Mouse (Mus musculus) regulatory T cell (primary cell): ENCODE data around the gene Zranb2.

Experiments used
- in situ Hi-C: fragments of 300-600 bp; cut with MboI, MseI; formaldehyde crosslinking; loops from one replicate; pipeline ENCODE4 v1.15.1; 2025; ENCODE audit warnings: high pct_unique_total_duplicates

The Zranb2 gene

GRCm38 (mm10) chr3:157533964-157534785, at the start of gene Zranb2:
Gene Zranb2 (plus strand): TSS chr3:157534160.
- in situ Hi-C loops = no loop called here

GRCm38 (mm10) chr3:157492043-157492442, 41.9 kb upstream of the Zranb2 start:
- in situ Hi-C loops = no loop called here

- in situ Hi-C loops = no loop called here
These were observed 31.7 kb upstream of the Zranb2 start for GRCm38 (mm10) chr3:157502216-157502615.

- in situ Hi-C loops = no loop called here
These were observed 19.7 kb upstream of the Zranb2 start for GRCm38 (mm10) chr3:157514116-157514796.

GRCm38 (mm10) chr3:157516471-157516870, 17.5 kb upstream of the Zranb2 start:
- in situ Hi-C loops = no loop called here

DNA sequence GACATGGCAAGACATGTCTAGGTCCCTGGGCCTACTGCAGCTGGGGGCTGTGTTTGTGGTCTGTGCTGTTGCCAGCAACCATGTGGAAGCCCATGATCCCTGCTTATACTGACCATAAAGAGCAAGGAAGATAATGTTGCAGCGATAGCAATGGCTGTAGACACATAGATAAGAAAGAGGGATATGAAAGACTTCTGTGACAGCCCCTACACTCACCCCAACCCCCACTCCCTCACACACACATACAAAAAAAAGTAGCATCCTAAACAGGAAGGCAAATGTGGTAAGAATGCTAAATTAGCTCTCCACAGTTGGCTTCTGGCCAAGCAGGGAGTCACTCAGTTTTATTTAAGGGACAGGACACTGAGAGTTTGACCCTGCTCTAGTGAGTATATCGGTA, 16.0 kb upstream of the Zranb2 start:
- in situ Hi-C loops = no loop called here

- in situ Hi-C loops = no loop called here
These were observed 13.5 kb upstream of the Zranb2 start for GRCm38 (mm10) chr3:157520433-157520832.

DNA sequence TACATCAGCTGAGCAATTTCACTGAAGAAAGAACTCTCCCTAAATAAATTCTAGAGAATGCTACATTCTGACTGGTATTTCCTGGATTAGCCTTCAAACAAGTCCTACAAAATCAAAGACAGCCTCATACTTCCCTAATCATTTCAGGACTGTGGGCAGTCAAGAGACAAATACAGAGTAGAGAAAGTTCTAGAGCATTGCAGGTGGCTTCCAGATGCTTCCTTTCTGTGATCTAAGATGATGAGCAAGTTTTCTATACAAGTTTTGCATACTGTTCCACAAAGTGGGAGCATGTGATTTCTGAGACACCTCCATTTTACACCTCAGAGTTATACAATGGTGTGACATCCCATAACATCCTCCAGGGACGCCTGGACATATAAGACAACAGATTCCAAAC, 10.1 kb upstream of the Zranb2 start:
- in situ Hi-C loops = no loop called here

DNA sequence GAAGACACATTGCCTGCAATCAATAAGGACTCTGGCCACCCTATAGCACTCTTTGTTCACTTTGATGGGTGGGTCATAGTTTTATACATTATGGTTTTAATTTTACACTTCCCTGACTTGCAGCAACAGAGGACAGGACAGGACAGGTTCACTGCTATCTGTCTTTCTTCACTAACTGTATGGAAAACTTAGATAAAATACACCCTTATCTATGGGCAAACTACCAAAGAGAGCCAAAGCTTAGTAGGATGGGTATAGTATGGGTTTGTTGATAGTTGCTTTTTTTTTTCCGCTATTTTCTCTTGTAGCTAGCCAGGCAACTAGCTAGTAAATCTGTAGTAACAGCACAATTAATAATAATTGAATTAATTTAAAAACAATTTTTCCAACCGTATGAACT, 2.4 kb upstream of the Zranb2 start:
- in situ Hi-C loops = no loop called here

- in situ Hi-C loops = loop anchor here (5.0 kb wide), 1 partner anchor 82 kb away; no protein-coding TSS in a partner anchor
These were observed 941 bp downstream of the Zranb2 start for GRCm38 (mm10) chr3:157534786-157535415.

- in situ Hi-C loops = loop anchor here (5.0 kb wide), 1 partner anchor 468 kb away; no protein-coding TSS in a partner anchor
These were observed 15.4 kb downstream of the Zranb2 start for GRCm38 (mm10) chr3:157549323-157549722.

DNA sequence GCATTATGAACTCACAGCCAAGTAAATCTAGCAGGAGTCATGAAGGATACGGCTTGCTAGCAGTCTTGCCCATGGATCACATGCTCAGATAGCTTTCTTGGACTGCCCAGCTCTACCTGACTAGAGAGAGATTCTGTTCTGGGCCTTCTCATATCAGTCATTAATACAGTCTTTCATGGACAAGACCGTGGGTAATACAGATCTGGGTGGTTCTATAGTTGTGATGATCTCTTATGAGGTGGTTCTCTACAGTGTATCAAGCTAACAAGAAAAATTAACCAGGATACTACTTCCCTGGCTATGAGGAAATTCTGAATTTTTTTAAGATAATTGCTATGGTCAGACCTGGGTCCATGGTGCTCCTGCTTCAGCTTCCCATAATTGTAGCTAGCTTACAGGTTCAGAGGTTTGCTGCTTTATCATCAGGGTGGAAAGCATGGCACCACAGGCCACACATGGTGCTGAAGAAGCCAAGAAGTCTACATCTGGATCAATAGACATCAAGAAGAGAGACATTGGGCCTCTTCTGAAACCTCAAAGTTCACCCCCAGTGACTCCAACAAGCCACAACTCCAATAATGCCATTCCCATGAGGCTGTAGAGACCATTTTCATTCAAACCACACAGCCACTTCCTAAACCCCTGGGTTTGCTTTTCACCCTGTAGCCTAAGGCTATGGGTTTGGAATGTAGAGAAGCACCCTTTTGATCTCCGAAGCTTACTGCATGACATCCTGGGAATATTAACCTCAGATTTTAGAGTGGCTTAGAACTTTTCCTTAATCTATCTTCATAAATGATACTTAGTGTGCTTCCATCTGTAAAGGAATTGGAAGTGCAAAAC, 16.0 kb downstream of the Zranb2 start:
- in situ Hi-C loops = loop anchor here (5.0 kb wide), 1 partner anchor 467 kb away; no protein-coding TSS in a partner anchor

DNA sequence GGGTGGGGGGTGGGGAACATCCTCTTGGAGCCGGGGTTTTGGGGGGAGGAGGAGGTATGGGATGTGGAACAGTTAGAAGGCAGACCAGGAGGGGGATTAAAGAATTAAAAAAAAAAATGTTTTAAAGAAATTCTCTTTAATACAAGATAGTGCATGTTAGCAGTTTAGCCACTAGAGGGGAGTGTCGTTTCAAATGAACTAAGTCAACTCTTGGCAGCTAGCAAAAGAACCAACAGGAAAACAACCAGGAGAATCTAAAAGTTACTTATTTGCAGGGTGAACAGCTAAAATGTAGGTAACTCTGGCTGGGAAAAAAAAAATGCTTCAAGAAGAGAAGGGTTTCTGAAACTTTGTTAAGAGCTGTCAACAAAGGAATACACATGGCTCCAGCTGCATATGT, 31.2 kb downstream of the Zranb2 start:
- in situ Hi-C loops = no loop called here

GRCm38 (mm10) chr3:157566725-157567565, 33.0 kb downstream of the Zranb2 start, which contains the start of gene Ptger3:
Gene Ptger3 (plus strand): TSS chr3:157566892.
- in situ Hi-C loops = no loop called here

GRCm38 (mm10) chr3:157567566-157568132, 33.7 kb downstream of the Zranb2 start:
- in situ Hi-C loops = no loop called here

- in situ Hi-C loops = loop anchor here (10.0 kb wide), 1 partner anchor 1793 kb away; no protein-coding TSS in a partner anchor
These were observed 38.1 kb downstream of the Zranb2 start for GRCm38 (mm10) chr3:157572011-157572410.

- in situ Hi-C loops = loop anchor here (10.0 kb wide), 1 partner anchor 1789 kb away; no protein-coding TSS in a partner anchor
These were observed 41.7 kb downstream of the Zranb2 start for GRCm38 (mm10) chr3:157575441-157576342.

DNA sequence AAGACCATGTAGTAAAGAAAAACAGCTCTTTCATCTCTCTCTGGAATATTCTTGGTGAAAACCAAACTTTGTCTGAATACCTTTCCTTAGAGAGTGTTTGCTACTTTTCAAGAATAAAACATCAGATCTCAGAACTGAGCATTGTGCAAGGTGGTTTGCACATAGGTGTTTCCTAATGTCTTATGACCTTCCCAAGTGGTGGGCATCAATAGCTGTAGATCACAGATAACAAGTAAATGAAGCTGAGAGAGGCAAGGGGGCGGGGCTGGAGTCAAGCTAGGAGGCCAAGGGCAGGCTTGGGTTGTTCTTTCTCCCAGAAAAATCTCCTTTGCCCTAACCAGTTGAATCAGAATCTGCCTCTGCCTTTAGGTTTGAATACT, 42.4 kb downstream of the Zranb2 start:
- in situ Hi-C loops = loop anchor here (10.0 kb wide), 1 partner anchor 1788 kb away; no protein-coding TSS in a partner anchor

DNA sequence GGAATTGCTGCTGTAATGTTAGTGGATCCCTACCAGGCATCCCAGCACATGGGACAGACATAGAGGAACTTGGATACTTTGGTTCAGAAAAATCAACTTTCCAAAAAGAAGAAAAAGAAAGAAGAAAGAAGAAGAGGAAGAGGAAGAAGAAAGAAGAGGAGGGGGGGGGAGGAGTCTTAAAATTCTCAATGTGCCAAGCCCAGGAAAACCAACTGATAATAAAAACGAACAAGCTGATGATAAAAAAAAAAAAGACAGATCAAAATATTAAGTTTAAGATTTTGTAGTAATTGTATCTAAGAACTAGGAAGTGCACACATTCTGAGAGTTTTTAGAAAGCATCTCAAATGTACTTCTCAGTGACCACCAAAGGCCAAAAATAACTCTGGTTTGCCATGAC, 42.9 kb downstream of the Zranb2 start:
- in situ Hi-C loops = loop anchor here (10.0 kb wide), 1 partner anchor 1788 kb away; no protein-coding TSS in a partner anchor
